ENCODE assay signal across 32 mouse cellular contexts in the genomic region with DNA sequence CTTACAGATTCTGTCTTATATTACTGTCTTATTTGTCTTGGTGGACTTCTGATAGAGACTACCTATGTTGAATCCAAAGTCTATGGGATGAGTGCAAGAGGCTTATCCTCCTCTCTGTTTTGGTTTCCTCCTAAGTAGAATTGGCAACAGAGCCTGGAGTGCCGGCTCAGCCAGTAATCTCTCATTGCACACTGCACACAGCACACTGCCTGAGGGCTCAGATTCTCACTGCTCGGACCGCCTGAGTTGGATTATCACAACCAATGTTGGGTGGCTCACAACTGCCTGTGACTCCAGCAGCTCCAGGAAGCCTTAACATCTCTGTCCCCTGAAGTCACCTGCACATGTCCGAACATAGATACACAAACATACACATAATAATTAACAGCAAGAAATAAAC. TPM values are rescaled to one million over a fixed set of nuclear protein-coding genes. Genes with fewer than 3 reads are reported as not detected.
A peak's percentile ranks its signal among the peaks of the same experiment; 100 is the strongest.
DNase-seq lines count a peak whose midpoint lies in the region; ATAC-seq lines count a peak whose summit lies in the region.
"Had no signal": no experiment of that assay in that cellular context is flagged by ENCODE, and none has a peak within 500 bp of the region (broad histone marks: within the 10 kb centered on the region; RNA-seq: fewer than 3 reads in every experiment).

No protein-coding gene starts in this region.

- no peaks in the 10 kb centered on the region for H3K27me3 ChIP-seq in hindbrain, embryonic 16.5 days (replicated peaks; ENCODE audit: control insufficient read depth, insufficient read depth, low read length)
- H3K27me3 ChIP-seq: hindbrain, embryonic 12.5 days; hindbrain, embryonic 15.5 days had no signal

- H3K9me3 ChIP-seq in hindbrain, embryonic 16.5 days (ENCODE audit: control insufficient read depth, low read length) = no peaks in the 10 kb centered on the region
- H3K9me3 ChIP-seq: forebrain, embryonic 13.5 days; hindbrain, embryonic 12.5 days; hindbrain, embryonic 15.5 days had no signal

- no peak overlapping the region for H3K27ac ChIP-seq in hindbrain, embryonic 16.5 days (ENCODE audit: low read depth, low read length)
- H3K27ac ChIP-seq: forebrain, embryonic 13.5 days; hindbrain, embryonic 12.5 days; hindbrain, embryonic 15.5 days had no signal

- no peak overlapping the region for H3K4me2 ChIP-seq in hindbrain, embryonic 16.5 days (ENCODE audit: low read length)
- H3K4me2 ChIP-seq: forebrain, embryonic 13.5 days; heart, embryonic 11.5 days; hindbrain, embryonic 12.5 days; hindbrain, embryonic 15.5 days had no signal

- H3K4me3 ChIP-seq in hindbrain, embryonic 16.5 days (ENCODE audit: low read length) = no peak overlapping the region
- H3K4me3 ChIP-seq: forebrain, embryonic 13.5 days; hindbrain, embryonic 12.5 days; hindbrain, embryonic 15.5 days had no signal

- peak; percentile 19 for DNase-seq in urinary bladder, postnatal 14 days (ENCODE audit: low spot score)
- no peak for DNase-seq in urinary bladder, postnatal 4 days (ENCODE audit: low spot score in 2 of 2)
- DNase-seq in spleen, postnatal 4 days (ENCODE audit: low spot score in 2 of 2) = peak; percentile 39 to 68
- DNase-seq in c-Kit-positive CD71-positive TER-119-positive erythroid progenitor cells, embryonic 14.5 days (ENCODE audit: low spot score) = no peak
- DNase-seq in cerebellum, adult 11 months = no peak
- DNase-seq: adrenal gland, adult 8-10 months; adrenal gland, postnatal 25 days; cerebellum, adult 18-20 months; cerebellum, adult 9-10 months; cerebellum, postnatal 14 days; gastrocnemius, postnatal 10 days; gastrocnemius, postnatal 36 days had no signal

- no peak overlapping the region for H3K9ac ChIP-seq in hindbrain, embryonic 16.5 days (ENCODE audit: low read depth, low read length)
- H3K9ac ChIP-seq: forebrain, embryonic 13.5 days; hindbrain, embryonic 12.5 days; hindbrain, embryonic 15.5 days had no signal

- 84% methylated on average over 4 of the region's 4 CpGs for WGBS in hindbrain, embryonic 16.5 days

- no peaks in the 10 kb centered on the region for H3K36me3 ChIP-seq in hindbrain, embryonic 16.5 days (ENCODE audit: control insufficient read depth, insufficient read depth, low read length)
- H3K36me3 ChIP-seq: hindbrain, embryonic 12.5 days; hindbrain, embryonic 15.5 days had no signal

- H3K4me1 ChIP-seq in hindbrain, embryonic 16.5 days (ENCODE audit: control insufficient read depth, insufficient read depth, low read depth, low read length) = peaks cover 5% of the 10 kb centered on the region

- ATAC-seq in erythroblast, adult 5-6 weeks (replicated peaks; ENCODE audit: low FRiP score, poor library complexity, severe bottlenecking) = peak; percentile 70
- ATAC-seq in megakaryocyte-erythroid progenitor cell, adult 5-6 weeks (replicated peaks; ENCODE audit: low FRiP score, low TSS enrichment, poor library complexity, severe bottlenecking) = peak; percentile 77
- no peak for ATAC-seq in hindbrain, embryonic 16.5 days
- ATAC-seq: activated CD4-positive, CD25-positive, alpha-beta regulatory T cell, adult 4 months; CD4-positive, CD25-positive, alpha-beta regulatory T cell, adult 4 months; forebrain, embryonic 13.5 days; forebrain, embryonic 16.5 days had no signal

RNA-seq across cellular contexts. Expression of a gene that starts 3.9 kb away (rescaled TPM):
- total RNA-seq in erythroblast, adult 5-6 weeks (2015; ENCODE audit: low replicate concordance) = 44.0 and 54.5 TPM in 2 replicates
- total RNA-seq in erythroblast, adult 5-6 weeks (2017; ENCODE audit: low replicate concordance) = 60.6 and 110 TPM in 2 replicates
- 48.0 and 50.3 TPM in 2 replicates for total RNA-seq in megakaryocyte-erythroid progenitor cell, adult 5-6 weeks (2014; fragmentation: Nextera tagmentation)
- 50.1 and 99.0 TPM in 2 replicates for total RNA-seq in megakaryocyte-erythroid progenitor cell, adult 5-6 weeks (2017)
- 61.6 and 65.3 TPM in 2 replicates for polyA plus RNA-seq in hindbrain, embryonic 16.5 days (2015; fragmentation: Nextera tagmentation; extraction: Ambion mirVana)

RNA-seq across cellular contexts. Expression of a gene that starts 19.1 kb away (rescaled TPM):
- not detected in 2 replicates for total RNA-seq in erythroblast, adult 5-6 weeks (2015; ENCODE audit: low replicate concordance)
- total RNA-seq in erythroblast, adult 5-6 weeks (2017; ENCODE audit: low replicate concordance) = not detected in 2 replicates
- total RNA-seq in megakaryocyte-erythroid progenitor cell, adult 5-6 weeks (2014; fragmentation: Nextera tagmentation) = not detected in 2 replicates
- total RNA-seq in megakaryocyte-erythroid progenitor cell, adult 5-6 weeks (2017) = not detected in 2 replicates
- not detected in 2 replicates for polyA plus RNA-seq in hindbrain, embryonic 16.5 days (2015; fragmentation: Nextera tagmentation; extraction: Ambion mirVana)
- total RNA-seq: adrenal gland, adult 8-10 months; adrenal gland, postnatal 25 days; gastrocnemius, adult 18-20 months; gastrocnemius, postnatal 10 days; gastrocnemius, postnatal 36 days; granulocyte monocyte progenitor cell, adult 5-6 weeks; heart, adult 8-10 months; heart, postnatal 25 days; hematopoietic stem cell, adult 5-6 weeks had no signal
- polyA plus RNA-seq: activated CD4-positive, CD25-positive, alpha-beta regulatory T cell, adult 4 months; C2C12; CD4-positive, CD25-positive, alpha-beta regulatory T cell, adult 4 months; embryonic facial prominence, embryonic 11.5 days; embryonic facial prominence, embryonic 14.5 days; forebrain, embryonic 13.5 days; forebrain, embryonic 16.5 days; heart, embryonic 11.5 days; heart, embryonic 14.5 days; heart, postnatal 0 days; hindbrain, embryonic 12.5 days; hindbrain, embryonic 15.5 days had no signal

Comparison
In these comparisons a context has a peak if more than half of its experiments do, and no peak if none do; other contexts are left out.
1. DNase-seq: peak in urinary bladder, postnatal 14 days (single experiment) and spleen, postnatal 4 days (2 of 2); none in urinary bladder, postnatal 4 days (0 of 2), c-Kit-positive CD71-positive TER-119-positive erythroid progenitor cells, embryonic 14.5 days (single experiment) and cerebellum, adult 11 months (single experiment).